Mouse (Mus musculus) cerebellum, adult 11-12 months (tissue): ENCODE data around the gene 9230112D13Rik.

Source experiments
- DNase-seq: peaks from one replicate; pipeline ENCODE4 v3.0.0; 2022

The 9230112D13Rik gene

DNA sequence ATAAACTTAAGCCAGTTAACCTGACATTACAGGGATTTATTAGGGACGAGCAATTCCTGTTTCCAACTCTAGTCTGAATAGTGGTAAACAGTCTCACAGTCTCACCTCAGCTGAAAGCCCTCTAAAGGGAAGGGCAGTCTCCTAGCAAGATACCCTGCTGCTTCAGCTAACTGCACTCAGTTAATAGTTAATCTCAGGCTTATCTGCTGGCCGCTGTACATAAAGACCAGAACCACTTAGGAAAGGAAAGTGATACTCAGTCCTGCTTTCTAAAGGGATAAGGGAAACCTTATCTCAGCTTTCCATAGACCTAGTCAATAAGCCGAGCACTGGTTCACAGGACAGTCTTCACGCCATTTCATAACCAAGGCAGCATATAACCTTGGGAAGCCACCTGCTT is 13.3 kb upstream of the 9230112D13Rik start:
- DNase-seq = no peak

DNA sequence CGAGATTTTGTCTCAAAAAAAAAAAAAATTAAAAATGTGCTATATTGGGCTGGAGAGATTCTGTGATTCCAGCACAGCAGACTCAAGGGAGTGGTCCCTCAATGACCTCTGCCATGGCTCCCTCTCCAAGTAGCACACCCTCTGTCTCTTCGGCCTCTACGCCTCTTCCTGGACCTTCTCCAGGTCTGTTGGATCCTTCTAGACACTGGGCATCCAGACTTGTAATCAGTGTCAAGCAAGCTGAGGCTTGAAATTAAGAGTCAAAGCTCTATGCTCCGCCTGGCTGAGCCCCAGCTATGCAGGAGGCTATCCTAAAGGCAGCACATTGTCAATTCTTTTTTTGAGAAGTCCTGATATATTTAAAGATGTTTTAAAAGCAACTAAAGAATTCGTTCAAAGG is 10.9 kb upstream of the 9230112D13Rik start:
- no peak for DNase-seq

DNA sequence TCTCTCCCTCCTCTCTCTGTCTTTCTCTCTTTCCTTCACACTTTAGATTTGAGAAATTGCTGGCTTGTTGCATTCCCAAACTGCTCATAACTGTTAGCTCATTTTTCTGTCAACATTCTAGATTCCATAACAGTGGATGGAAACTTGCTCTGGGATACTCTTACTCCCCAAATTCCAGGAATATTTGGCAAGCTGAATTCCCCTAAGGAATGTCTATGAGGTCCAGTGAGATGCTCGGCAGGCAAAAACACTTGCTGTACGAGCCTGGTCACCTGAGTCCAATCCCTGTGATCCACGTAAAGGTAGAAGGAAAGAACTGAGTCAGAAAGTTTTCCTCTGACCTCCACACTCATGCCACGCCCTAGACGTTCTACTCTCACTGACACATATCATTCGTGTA is 9.9 kb upstream of the 9230112D13Rik start:
- DNase-seq = no peak

DNA sequence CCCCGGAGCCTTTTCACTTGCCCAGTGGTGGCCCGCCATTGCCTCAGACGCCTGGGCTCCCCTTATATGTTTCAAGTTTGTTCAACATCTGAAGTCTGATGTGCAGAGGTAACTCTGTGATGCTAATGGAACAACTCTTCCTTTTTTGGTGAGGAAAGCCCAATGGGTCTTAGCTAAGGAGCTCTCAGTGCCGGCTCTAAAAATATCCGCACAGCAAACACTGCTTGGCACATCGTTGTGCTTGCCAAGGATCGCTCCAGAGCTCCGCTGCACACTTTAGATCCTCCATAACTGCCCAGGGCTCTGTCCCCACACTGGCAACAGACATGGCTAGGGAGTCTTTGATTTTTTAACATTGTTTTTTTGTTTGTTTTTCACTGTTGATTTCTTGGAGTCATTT is 6.2 kb upstream of the 9230112D13Rik start:
- DNase-seq = no peak

DNA sequence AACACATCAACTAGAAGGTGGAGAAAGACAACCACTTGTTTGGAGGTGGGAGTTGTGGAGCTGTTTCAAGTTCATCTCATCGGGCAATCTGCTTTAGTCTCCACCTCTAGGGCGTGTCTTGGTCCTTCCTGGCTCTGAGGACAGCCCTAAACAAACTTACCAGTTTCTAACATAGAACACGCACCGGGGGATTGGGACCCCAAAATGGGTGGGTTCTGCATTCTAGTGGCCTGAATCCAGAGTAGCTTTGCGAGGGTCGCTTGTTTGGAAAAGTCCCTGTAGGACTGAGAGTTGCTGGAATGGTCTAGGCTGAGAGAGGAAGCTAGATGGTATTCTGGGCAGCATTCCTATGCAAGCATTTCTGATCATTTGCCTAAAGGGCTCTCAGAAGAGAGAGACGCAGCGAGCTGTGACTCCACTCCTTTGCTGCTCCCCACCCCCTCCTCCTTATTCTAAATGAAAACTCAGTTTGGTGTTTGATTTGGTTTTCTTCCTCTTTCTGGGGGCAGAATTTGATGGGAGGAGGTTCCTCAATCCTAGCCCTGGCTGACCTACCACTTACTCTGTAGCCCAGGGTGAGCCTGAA is 4.5 kb downstream of the 9230112D13Rik start:
- no peak for DNase-seq

DNA sequence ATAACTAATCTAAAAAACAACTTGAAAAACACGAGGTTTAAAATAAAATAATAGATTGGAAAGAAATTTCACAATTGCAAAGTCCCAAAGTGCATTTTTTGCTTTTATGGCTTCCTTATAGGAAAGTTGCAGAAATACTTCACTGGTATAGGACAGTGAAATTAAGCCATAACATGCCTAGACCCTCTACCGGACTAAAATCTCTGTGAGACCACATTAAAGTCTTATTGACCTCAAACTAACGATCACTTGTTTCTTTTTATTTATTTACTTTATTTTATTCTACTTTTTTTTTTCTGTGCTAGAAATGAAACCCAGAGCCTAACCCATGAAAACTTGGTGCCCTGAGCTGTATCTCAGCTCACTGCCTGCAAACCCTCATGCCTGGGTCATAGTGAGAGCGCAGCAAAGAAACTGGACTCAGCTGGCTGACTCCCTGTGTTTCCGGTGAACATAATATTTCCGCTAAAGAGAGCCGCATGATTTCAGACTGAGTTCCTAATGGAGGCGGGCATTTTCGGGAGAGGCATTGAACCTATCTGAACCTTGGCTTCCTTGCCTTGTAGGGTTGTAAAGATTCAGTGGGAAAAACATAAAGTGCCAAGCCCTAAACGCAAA is 5.5 kb downstream of the 9230112D13Rik start:
- DNase-seq = no peak

DNA sequence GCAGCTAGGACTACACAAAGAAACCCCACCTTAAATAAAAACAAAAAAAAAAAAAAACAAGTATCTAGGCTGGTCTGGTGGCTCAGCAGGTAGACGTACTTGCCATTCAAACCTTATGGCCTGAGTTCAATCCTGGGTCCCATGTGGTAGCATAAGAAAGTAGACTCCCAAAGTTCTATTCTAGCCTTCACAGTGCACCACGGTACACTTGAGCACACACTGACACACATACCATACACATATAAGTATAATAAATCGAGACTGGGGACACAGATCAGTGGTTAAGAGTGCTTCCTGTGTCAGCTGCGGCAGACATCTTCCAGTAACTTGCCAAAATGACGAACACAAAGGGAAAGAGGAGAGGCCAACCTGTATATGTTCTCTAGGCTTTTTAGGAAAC is 6.7 kb downstream of the 9230112D13Rik start:
- DNase-seq = no peak

DNA sequence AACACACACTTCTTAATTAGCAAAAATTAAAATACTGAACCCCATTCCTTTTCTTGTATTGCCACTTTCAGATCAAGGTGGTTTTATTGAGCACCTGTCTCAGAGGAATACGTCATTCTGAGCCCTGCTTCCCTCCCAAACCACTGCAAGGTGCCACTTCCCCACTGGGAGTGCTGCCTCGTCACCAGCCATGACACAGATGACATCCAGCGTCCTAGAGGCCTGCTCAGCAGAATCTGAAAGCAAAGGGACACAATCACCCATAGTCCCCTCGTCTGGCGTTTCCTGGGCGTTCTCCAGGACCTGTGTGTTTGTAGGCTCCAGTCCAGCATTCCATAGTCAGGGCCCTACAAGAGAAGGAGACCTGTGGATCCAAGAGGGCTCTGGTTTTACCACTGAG is 8.5 kb downstream of the 9230112D13Rik start:
- no peak for DNase-seq

DNA sequence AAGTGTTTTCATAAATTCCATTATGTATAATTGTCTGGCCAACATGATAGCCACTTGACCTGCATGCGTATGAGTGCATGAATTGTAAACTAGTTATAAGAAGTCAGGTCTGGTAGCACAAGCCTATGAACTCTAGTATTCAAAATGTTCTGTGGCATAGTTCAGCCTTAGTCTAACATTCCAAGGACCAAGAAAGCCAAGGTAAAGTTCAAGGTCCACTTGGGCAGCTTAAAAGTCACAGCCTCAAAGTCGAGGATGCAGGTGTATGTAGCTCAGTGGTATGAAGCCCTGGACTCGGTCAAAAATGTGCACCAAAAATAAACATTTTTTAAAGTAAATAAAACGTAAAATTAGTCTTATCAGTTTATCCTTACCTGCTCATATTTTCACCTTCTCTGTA is 10.0 kb downstream of the 9230112D13Rik start:
- no peak for DNase-seq

DNA sequence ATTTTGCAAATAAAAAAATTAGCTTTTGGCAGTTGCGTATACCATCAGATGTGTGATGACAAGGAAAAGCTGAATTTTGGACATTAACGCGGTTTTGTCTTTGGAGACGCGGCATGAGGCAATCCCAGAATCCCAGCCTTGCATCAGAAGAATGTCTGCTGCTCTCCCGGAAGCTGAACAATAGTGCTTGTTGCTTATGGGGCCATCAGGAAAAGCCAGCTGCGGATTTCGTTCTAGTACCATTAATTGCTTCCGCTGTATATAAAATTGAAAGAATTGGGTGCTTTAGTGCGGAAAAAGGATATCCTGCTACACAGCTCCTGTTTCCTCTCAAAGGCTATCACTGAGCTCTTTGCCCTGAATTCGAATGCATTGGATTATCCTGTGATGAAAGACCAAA is 10.7 kb downstream of the 9230112D13Rik start:
- DNase-seq = no peak

DNA sequence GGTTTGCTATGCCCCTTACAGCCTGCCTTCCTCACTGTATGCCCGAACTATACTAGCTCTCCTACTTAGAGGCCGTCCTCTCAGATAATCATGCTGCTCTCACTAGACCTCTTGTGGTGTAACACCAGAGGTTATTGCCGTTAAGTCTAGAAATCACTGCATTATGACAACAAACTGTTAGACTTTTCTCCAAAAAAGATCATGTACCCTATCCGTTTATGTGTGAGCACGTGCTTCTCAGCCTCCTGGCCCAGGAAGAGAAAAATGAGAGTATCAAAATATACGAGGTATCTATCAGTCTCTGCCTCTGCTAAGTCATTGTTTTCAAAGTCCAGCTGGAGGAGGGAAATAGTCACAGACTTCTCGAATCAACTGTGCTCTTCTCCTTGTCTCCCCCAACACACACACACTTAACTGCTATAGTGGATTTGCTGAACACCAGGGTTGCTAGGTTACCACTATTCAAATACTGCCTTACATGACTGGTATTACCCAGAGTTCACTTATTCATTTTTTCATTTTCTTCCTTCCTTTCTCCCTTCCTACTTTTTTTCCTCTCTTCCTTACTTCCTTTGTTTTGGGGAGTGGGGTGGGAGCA is 13.7 kb downstream of the 9230112D13Rik start:
- no peak for DNase-seq

DNA sequence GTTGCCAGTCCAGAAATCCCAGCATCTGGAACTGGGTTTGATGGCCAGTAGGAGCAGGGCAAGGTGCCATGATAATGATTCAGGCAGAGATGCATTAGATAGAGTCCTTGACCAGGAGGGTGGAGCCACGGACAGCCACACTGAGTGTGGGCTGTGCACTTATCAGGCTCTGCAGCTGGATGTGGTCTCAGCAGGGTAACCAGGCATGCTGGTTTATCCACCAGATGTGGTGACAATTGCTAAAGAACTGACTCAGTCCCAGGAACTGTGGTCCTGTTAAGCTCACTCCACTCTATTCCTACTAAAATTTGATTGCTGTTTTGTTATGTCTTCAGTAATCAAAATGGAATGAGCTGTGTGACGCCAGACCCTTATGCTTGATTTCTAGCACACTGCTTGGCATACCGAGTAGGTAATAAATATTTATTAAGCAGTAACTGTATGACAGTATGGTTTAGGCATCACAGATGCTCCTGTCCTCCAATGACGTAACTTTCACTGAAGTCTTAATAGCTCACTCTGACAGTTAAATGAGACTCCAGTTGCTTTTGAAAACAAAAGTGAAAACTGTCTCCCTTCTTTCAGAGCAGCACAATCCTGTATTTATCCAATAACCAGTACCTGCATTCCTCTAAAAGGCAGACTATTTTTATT is 14.3 kb downstream of the 9230112D13Rik start:
- DNase-seq = no peak

DNA sequence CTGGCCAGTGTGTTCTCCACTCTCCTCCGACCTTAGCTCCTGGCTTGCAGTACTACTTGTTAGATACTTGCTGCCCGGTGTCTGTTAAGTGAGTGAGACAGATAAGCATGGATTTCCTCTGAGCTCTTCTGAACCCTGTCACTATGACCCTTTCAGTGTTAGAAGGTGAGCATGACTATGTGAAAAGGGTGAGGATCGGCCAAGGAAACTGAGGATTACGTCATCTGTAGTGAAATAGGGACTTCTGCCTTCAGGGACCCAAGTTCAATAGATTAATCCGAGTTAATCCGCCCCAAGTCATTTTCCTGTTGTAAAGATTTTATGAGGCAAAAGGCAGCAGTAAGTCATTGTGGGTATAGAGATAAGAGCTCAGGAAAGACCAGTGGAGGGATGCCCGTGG is 17.3 kb downstream of the 9230112D13Rik start:
- no peak for DNase-seq

DNA sequence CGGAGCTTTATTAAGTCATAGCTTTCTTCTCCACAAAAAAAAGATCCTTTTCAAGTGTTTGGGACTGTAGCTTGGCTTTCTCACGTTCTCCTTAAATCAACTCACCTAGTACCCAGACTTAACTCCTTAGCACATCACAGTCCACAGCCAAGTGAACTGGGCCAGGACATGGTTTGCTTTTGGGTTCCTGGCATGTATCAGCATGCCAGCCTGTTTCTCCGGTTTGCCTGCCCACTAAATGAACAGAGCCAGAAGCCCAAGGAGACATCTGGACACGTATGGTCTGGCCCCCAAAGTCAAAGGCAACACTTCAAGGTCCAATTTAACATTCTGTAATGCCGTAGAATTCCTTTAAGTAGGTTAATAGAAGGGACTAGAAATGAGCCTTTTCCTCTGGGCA is 18.2 kb downstream of the 9230112D13Rik start:
- peak; percentile 22 for DNase-seq

DNA sequence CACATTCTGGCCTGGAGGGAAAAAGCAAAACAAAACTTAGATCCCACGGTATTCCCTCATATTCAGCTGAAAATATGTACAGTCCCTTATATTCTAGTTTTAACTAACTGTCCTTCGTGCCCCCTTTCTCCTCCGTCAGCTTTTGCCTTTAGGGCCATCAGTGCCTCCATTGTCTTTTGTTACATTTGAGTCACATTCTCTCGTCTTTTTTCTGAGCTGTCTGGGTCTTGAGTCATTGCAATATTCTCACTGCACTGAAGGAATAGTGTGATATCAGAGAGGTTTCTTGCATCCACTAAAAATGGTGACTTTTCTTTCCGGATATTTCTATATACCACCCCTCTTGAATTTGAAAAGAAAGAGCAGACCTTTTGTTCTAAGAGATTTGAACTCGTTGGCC is 18.8 kb downstream of the 9230112D13Rik start:
- DNase-seq = no peak

DNA sequence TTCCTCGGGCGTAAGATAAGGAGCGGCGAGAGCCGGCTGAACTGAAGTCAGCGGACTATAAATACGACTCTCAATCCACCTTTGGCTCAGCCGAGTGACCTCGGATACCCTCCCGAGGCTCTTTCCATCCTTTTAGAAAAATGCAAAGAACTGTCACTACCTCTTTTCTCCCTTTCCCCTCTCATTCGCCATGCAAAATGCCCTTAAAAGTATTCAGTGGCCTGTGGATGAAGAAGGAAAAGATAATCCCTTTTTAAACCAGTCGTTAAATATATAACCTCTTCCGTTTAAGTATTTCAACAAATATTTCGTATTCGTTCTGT is 19.3 kb downstream of the 9230112D13Rik start, which contains the start of gene Bmpr1a:
Gene Bmpr1a, minus strand, starts transcription at position 17 of the 323 bp plus-strand sequence.
- no peak for DNase-seq

DNA sequence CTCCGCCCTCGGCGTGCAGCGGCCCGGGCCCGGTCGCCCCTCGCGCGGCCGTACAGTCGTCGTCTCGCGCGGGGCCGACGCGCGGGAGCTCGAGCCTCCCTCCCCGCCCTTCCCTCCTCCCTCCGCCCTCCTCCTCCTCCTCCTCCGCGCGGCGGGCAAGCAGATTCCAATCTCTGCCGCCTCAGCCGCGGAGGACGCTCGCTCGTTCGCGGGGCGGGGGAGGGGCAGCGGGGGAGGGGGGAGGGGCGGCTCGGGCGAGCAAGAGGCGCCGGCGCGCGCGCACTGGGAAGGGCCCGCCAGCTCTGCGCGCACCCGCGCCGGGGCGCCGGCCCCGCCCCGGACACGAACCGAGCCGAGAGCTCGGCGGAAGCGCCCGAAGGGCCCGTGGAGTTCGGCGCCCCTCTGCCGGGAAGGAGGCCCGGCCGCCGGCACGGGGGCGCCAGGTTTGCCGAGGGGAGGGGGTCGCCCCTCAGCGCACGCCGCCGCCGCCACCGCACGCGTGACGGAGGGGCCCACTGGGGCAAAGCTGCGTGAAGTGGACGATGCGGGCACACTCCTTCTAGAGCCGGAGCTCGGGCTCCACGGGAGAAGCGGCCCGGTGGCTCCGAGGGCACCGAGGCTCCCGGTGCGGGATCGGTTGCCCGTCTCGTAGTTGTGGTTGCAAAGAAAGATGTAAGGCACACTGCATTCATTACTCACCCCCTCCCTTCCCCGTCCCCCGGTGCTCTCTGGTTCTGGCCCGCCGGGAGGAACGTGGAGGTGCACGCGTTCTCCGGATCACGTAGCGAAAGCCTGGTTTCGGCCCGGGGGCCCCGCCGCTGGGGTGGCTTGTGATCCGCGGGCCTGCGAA is 19.9 kb downstream of the 9230112D13Rik start:
- peak; percentile 90 for DNase-seq

DNA sequence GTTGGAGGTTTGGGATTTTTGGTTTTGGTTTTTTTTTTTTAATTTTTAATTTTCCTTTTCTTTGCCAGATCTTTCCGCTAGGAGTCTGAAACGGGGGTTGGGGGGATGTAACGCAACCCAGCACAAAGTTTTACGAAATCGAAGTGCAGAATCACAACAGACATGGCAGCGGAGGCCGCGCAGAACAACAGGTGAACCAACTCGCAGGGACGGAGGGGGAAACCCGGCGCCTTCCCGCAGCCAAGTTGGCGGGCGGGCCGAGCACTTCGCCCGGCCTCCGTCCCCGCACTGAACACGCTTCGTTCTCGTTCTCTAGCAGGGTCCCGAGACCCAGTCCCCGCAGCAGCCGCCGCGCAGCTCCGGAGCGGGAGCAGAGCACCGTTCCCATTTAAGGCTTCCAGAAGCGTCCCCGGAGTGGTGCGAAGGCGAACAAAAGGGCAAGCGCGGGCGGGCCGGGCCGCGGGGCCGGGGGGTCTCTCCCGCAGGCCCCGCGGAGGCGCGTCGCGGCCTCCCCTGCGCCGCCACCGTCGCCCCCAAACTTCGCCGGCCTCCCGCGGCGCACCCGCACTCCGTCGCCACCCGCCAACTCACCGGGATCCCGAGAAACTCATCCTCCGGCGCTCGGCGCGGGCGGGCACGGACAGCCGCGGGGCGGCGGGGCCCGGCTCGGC is 20.7 kb downstream of the 9230112D13Rik start:
- peak; percentile 72 for DNase-seq

DNA sequence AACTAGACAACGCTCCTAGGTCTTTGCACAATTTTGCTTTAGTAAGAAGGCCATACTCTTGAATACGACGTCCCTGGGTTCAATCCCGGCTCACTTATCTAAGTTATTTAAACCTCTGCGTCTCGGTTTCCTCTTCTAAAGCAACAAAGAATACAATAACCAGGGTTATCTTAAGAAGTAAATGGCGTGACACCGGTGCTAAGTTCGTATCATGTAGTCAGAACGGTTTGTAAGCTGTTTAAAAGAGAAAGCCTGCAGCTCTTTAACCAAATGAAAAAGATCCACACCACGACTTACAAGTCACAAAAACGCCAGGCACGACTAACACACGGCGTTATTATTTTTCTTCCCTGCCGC is 21.2 kb downstream of the 9230112D13Rik start:
- no peak for DNase-seq

DNA sequence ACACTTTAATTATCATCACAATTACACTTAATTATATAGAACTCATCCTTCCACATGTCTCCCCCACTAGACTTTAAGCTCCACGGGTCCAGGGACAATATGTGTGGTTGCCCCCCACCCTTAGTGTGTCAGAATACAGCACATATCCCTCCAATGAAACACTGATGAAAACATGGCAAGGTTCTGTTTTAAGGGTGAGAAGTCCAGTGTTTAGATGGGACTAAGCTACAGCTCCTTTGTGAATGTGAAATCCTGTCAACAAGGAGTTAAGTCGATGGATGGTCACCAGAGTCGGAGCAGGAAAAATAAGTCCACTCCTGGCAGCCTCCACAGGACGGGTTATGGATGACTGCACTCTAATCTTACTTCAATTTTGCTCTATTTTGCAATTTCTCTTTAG is 22.3 kb downstream of the 9230112D13Rik start:
- no peak for DNase-seq

DNA sequence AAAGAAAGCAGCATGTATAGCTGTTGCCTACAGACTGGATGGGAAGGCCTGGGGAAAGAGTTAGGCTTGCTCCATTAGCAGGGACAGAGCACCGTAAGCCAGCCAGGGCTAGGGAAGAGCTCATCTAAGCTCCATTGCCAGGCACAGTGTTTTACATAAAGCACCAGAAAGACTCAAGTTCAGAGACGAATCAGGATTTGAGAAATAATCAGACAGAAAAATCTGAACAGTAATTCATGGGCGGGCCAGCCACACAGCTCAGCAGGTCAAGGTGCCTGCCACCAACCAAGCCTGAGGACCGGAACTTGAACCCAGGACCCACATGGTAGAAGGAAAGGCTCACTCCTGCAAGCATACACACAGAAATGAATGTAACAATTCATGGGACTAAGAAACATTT is 22.9 kb downstream of the 9230112D13Rik start:
- DNase-seq = no peak

DNA sequence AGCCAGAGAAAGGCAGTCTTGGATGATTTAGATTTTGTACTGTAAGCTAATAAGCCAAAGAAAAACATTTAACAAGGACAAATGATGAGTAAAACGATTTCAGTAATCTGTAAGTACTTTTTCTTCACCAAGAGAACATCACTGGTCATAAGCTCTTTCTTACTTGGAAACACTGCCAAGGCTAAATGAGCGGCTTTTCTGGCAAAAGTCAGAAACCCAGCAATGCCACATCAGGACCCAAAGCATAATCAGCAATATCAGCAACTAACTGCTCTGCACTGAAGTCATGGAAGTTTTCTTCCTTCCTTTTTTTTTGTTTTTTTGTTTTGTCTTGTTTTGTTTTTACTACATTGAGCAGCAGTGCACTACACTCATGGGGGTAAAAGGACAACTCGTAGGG is 25.3 kb downstream of the 9230112D13Rik start:
- no peak for DNase-seq

DNA sequence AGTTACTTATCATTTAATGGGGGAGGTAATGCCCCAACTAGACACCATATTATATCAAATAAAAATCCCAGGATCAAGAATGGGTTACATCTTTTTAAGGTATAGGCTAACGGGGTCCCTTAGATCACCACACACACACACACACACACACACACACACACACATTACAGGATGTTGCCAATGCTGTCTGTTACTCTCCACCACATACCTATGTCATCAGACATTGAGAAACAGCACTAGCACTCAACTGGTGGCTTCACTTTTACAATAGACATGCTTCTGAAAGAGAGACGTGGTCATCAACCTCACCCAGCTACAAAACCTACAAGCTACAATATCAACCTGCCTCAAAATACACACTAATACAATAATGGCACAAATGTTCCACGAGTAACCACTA is 28.9 kb downstream of the 9230112D13Rik start:
- DNase-seq = no peak
